Mouse (Mus musculus) forelimb bud, embryonic 11.5 days (tissue): ENCODE measurements around the gene Prl3b1.

Experiments
- DNase-seq: peaks from one replicate; pipeline ENCODE4 v3.0.0-alpha.2; 2012; ENCODE audit warnings: low read depth, low spot score

Gene Prl3b1

GRCm38 (mm10) chr13:27241547-27241946, at the start of gene Prl3b1:
Gene Prl3b1, plus strand, starts transcription at chr13:27241847.
- DNase-seq: no peak

- no peak for DNase-seq
These were observed 45.3 kb upstream of the Prl3b1 start, which contains the start of gene Prl3c1 for GRCm38 (mm10) chr13:27196359-27196758. Gene Prl3c1, plus strand, starts transcription at chr13:27196659.

DNA sequence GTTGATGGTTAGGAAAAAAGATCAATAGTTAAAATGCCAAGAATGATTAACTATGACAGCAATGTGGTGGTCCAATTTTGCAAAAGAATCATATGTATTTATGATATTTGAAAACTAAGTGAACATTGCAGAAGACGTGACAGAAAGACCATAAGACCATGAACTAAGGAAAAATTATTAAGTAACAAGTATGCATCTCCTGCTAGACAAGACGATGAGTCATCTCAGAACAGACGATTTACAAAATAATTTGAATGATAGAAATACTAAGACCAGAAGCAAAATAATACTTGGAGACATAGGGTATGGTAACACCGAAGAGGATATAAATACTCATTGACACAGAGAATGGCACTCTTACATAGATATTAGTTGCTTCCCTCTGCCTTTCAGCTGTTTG, 17.5 kb downstream of the Prl3b1 start, which contains the start of gene Prl3a1:
TSS of gene Prl3a1 (plus strand) at position 301 of the 400 bp plus-strand sequence.
- no peak for DNase-seq
